In genomic region chr5:24453985-24454303, GRCm38 (mm10) we compare ENCODE assay signal across 7 mouse cellular contexts. TPM values are rescaled to one million over a fixed set of nuclear protein-coding genes. Genes with fewer than 3 reads are reported as not detected.
DNase-seq lines count a peak whose midpoint lies in the region; ATAC-seq and TF ChIP-seq lines count a peak whose summit lies in the region.

No protein-coding gene starts in this region.

- peaks cover 31% of the 10 kb centered on the region for H3K4me1 ChIP-seq in lung, embryonic 16.5 days (replicated peaks; ENCODE audit: control insufficient read depth, insufficient read depth, low read length)
- peaks cover 46% of the 10 kb centered on the region for H3K4me1 ChIP-seq in forebrain, embryonic 15.5 days
- peaks cover 45% of the 10 kb centered on the region for H3K4me1 ChIP-seq in limb, embryonic 15.5 days
- H3K4me1 ChIP-seq in stomach, postnatal 0 days (replicated peaks; ENCODE audit: control insufficient read depth, insufficient read depth) = no peaks in the 10 kb centered on the region; the same call in 1 of the 2 replicates

- peak overlapping the region; percentile 94 for H3K9ac ChIP-seq in lung, embryonic 16.5 days (ENCODE audit: low read length)
- peak overlapping the region; percentile 90 for H3K9ac ChIP-seq in forebrain, embryonic 15.5 days (replicated peaks)
- 0 out of 2 replicates have a peak overlapping the region, but pooled peaks have one; percentile 96 for H3K9ac ChIP-seq in limb, embryonic 15.5 days
- 0 out of 2 replicates have a peak overlapping the region, but pooled peaks have one; percentile 23 for H3K9ac ChIP-seq in stomach, postnatal 0 days (ENCODE audit: low read length)

- no peak overlapping the region for H3K27ac ChIP-seq in lung, embryonic 16.5 days (ENCODE audit: low read length)
- H3K27ac ChIP-seq in forebrain, embryonic 15.5 days (replicated peaks) = peak overlapping the region; percentile 95; the same call in 1 of the 2 replicates
- H3K27ac ChIP-seq in limb, embryonic 15.5 days = no peak overlapping the region
- peak overlapping the region; percentile 35; the same call in 1 of the 2 replicates for H3K27ac ChIP-seq in stomach, postnatal 0 days (replicated peaks)

- no peak for ATAC-seq in lung, embryonic 16.5 days (ENCODE audit: low read depth)
- no peak for ATAC-seq in forebrain, embryonic 15.5 days (replicated peaks)
- no peak for ATAC-seq in limb, embryonic 15.5 days (ENCODE audit: insufficient number of reproducible peaks, low FRiP score, low TSS enrichment, low read depth)
- ATAC-seq in stomach, postnatal 0 days (ENCODE audit: low FRiP score, low TSS enrichment) = no peak

- H3K9me3 ChIP-seq in lung, embryonic 16.5 days (ENCODE audit: control insufficient read depth, low read length) = no peaks in the 10 kb centered on the region
- H3K9me3 ChIP-seq in forebrain, embryonic 15.5 days = no peaks in the 10 kb centered on the region
- no peaks in the 10 kb centered on the region for H3K9me3 ChIP-seq in limb, embryonic 15.5 days
- no peaks in the 10 kb centered on the region for H3K9me3 ChIP-seq in stomach, postnatal 0 days (ENCODE audit: control insufficient read depth, low read length)

- no peak for TF ChIP-seq EP300 in stomach, postnatal 0 days (optimal IDR thresholded peaks at IDR 0.05)

- no peak for DNase-seq in lung, postnatal 14 days
- no peak for DNase-seq in stomach, postnatal 0 days (ENCODE audit: low spot score)
- no peak for DNase-seq in adrenal gland, postnatal 10 days
- no peak for DNase-seq in cerebellum, adult 11 months

- TF ChIP-seq CTCF in stomach, postnatal 0 days (IDR thresholded peaks at IDR 0.05; ENCODE audit: low read depth) = no peak

- peak overlapping the region; percentile 95 for H3K4me2 ChIP-seq in lung, embryonic 16.5 days (ENCODE audit: low read depth, low read length)
- peak overlapping the region; percentile 97 for H3K4me2 ChIP-seq in forebrain, embryonic 15.5 days (replicated peaks)
- peak overlapping the region; percentile 91 for H3K4me2 ChIP-seq in limb, embryonic 15.5 days
- peak overlapping the region; percentile 97 for H3K4me2 ChIP-seq in stomach, postnatal 0 days (replicated peaks; ENCODE audit: low read depth)

- peak overlapping the region; percentile 89 for H3K4me3 ChIP-seq in lung, embryonic 16.5 days (ENCODE audit: low read length)
- peak overlapping the region; percentile 90 for H3K4me3 ChIP-seq in forebrain, embryonic 15.5 days
- H3K4me3 ChIP-seq in limb, embryonic 15.5 days = peak overlapping the region; percentile 81; the same call in 1 of the 2 replicates
- H3K4me3 ChIP-seq in stomach, postnatal 0 days (ENCODE audit: low read depth, low read length) = no peak overlapping the region; the same call in 1 of the 2 replicates

- H3K27me3 ChIP-seq in lung, embryonic 16.5 days (ENCODE audit: control insufficient read depth, insufficient read depth, low read depth, low read length) = no peaks in the 10 kb centered on the region
- peaks cover 8% of the 10 kb centered on the region; the same call in 1 of the 2 replicates for H3K27me3 ChIP-seq in forebrain, embryonic 15.5 days
- H3K27me3 ChIP-seq in limb, embryonic 15.5 days = no peaks in the 10 kb centered on the region
- no peaks in the 10 kb centered on the region for H3K27me3 ChIP-seq in stomach, postnatal 0 days (ENCODE audit: control insufficient read depth, insufficient read depth, low read length)

- H3K36me3 ChIP-seq in lung, embryonic 16.5 days (ENCODE audit: control insufficient read depth, insufficient read depth, low read length) = no peaks in the 10 kb centered on the region
- H3K36me3 ChIP-seq in forebrain, embryonic 15.5 days = no peaks in the 10 kb centered on the region; the same call in 1 of the 2 replicates
- H3K36me3 ChIP-seq in limb, embryonic 15.5 days = peaks cover 8% of the 10 kb centered on the region; the same call in 1 of the 2 replicates
- no peaks in the 10 kb centered on the region for H3K36me3 ChIP-seq in stomach, postnatal 0 days (ENCODE audit: control insufficient read depth, insufficient read depth, low read length)

- WGBS in lung, embryonic 16.5 days = 19% methylated on average over 2 of the region's 2 CpGs
- WGBS in forebrain, embryonic 15.5 days = 10% methylated on average over 2 of the region's 2 CpGs
- 10% methylated on average over 2 of the region's 2 CpGs for WGBS in limb, embryonic 15.5 days
- 9% methylated on average over 2 of the region's 2 CpGs for WGBS in stomach, postnatal 0 days

RNA-seq across cellular contexts. Expression of gene Agap3, which starts 2.0 kb away (rescaled TPM):
- 18.6 and 22.1 TPM in 2 replicates for polyA plus RNA-seq in lung, embryonic 16.5 days (2015; fragmentation: Nextera tagmentation; extraction: Ambion mirVana)
- polyA plus RNA-seq in forebrain, embryonic 15.5 days (2015; fragmentation: Nextera tagmentation; extraction: Ambion mirVana) = 76.9 and 108 TPM in 2 replicates
- 32.4 and 34.1 TPM in 2 replicates for polyA plus RNA-seq in limb, embryonic 15.5 days (2015; fragmentation: Nextera tagmentation; extraction: Ambion mirVana)
- 21.9 and 26.5 TPM in 2 replicates for polyA plus RNA-seq in stomach, postnatal 0 days (2015; fragmentation: Nextera tagmentation; extraction: Ambion mirVana)
- 10 to 100 TPM; 67.6 to 72.2 TPM for total RNA-seq in adrenal gland, postnatal 10 days (2021)

RNA-seq across cellular contexts. Expression of gene Tmub1, which starts 6.3 kb away (rescaled TPM):
- polyA plus RNA-seq in lung, embryonic 16.5 days (2015; fragmentation: Nextera tagmentation; extraction: Ambion mirVana) = 18.0 and 19.6 TPM in 2 replicates
- polyA plus RNA-seq in forebrain, embryonic 15.5 days (2015; fragmentation: Nextera tagmentation; extraction: Ambion mirVana) = 39.4 and 40.1 TPM in 2 replicates
- polyA plus RNA-seq in limb, embryonic 15.5 days (2015; fragmentation: Nextera tagmentation; extraction: Ambion mirVana) = 21.3 and 23.9 TPM in 2 replicates
- 20.9 and 21.1 TPM in 2 replicates for polyA plus RNA-seq in stomach, postnatal 0 days (2015; fragmentation: Nextera tagmentation; extraction: Ambion mirVana)
- total RNA-seq in adrenal gland, postnatal 10 days (2021) = 10 to 100 TPM in 1 of 2 experiments, 1 to 10 TPM in 1; 9.1 to 10.5 TPM

RNA-seq across cellular contexts. Expression of gene Fastk, which starts 8.9 kb away (rescaled TPM):
- polyA plus RNA-seq in lung, embryonic 16.5 days (2015; fragmentation: Nextera tagmentation; extraction: Ambion mirVana) = 96.6 and 99.2 TPM in 2 replicates
- polyA plus RNA-seq in forebrain, embryonic 15.5 days (2015; fragmentation: Nextera tagmentation; extraction: Ambion mirVana) = 90.6 and 91.4 TPM in 2 replicates
- polyA plus RNA-seq in limb, embryonic 15.5 days (2015; fragmentation: Nextera tagmentation; extraction: Ambion mirVana) = 108 and 130 TPM in 2 replicates
- polyA plus RNA-seq in stomach, postnatal 0 days (2015; fragmentation: Nextera tagmentation; extraction: Ambion mirVana) = 66.6 and 67.9 TPM in 2 replicates
- total RNA-seq in adrenal gland, postnatal 10 days (2021) = 100 to 1,000 TPM; 129 to 172 TPM

RNA-seq across cellular contexts. Expression of gene Slc4a2, which starts 30.3 kb away (rescaled TPM):
- 45.1 and 48.9 TPM in 2 replicates for polyA plus RNA-seq in lung, embryonic 16.5 days (2015; fragmentation: Nextera tagmentation; extraction: Ambion mirVana)
- polyA plus RNA-seq in forebrain, embryonic 15.5 days (2015; fragmentation: Nextera tagmentation; extraction: Ambion mirVana) = 18.5 and 23.7 TPM in 2 replicates
- 36.7 and 40.0 TPM in 2 replicates for polyA plus RNA-seq in limb, embryonic 15.5 days (2015; fragmentation: Nextera tagmentation; extraction: Ambion mirVana)
- polyA plus RNA-seq in stomach, postnatal 0 days (2015; fragmentation: Nextera tagmentation; extraction: Ambion mirVana) = 34.3 and 37.8 TPM in 2 replicates
- 10 to 100 TPM; 58.7 to 60.9 TPM for total RNA-seq in adrenal gland, postnatal 10 days (2021)

RNA-seq across cellular contexts. Expression of gene Cdk5, which starts 30.6 kb away (rescaled TPM):
- 43.0 and 45.8 TPM in 2 replicates for polyA plus RNA-seq in lung, embryonic 16.5 days (2015; fragmentation: Nextera tagmentation; extraction: Ambion mirVana)
- 106 and 114 TPM in 2 replicates for polyA plus RNA-seq in forebrain, embryonic 15.5 days (2015; fragmentation: Nextera tagmentation; extraction: Ambion mirVana)
- 48.6 and 54.9 TPM in 2 replicates for polyA plus RNA-seq in limb, embryonic 15.5 days (2015; fragmentation: Nextera tagmentation; extraction: Ambion mirVana)
- 29.3 and 30.5 TPM in 2 replicates for polyA plus RNA-seq in stomach, postnatal 0 days (2015; fragmentation: Nextera tagmentation; extraction: Ambion mirVana)
- total RNA-seq in adrenal gland, postnatal 10 days (2021) = 10 to 100 TPM; 37.9 to 41.3 TPM

Comparison
In these comparisons a context has a peak if more than half of its experiments do, and no peak if none do; other contexts are left out.
1. H3K27ac ChIP-seq: peak in forebrain, embryonic 15.5 days (single experiment) and stomach, postnatal 0 days (single experiment); none in lung, embryonic 16.5 days (single experiment) and limb, embryonic 15.5 days (single experiment).
2. H3K9ac ChIP-seq: peak in every context shown above with its lines; median percentile 96 in limb, embryonic 15.5 days; 94 in lung, embryonic 16.5 days; 90 in forebrain, embryonic 15.5 days; 23 in stomach, postnatal 0 days.
3. Peak in every context shown above with its lines, with median percentiles within 50 percentile points of each other: H3K4me2 ChIP-seq.